Mouse (Mus musculus): Measurements from ENCODE around the gene Ctrb1. TPM values are rescaled to one million over a fixed set of nuclear protein-coding genes. Genes with fewer than 3 reads are reported as not detected.

Ctrb1 gene
- polyA plus RNA-seq, 1 experiment: 0.29 TPM

DNA sequence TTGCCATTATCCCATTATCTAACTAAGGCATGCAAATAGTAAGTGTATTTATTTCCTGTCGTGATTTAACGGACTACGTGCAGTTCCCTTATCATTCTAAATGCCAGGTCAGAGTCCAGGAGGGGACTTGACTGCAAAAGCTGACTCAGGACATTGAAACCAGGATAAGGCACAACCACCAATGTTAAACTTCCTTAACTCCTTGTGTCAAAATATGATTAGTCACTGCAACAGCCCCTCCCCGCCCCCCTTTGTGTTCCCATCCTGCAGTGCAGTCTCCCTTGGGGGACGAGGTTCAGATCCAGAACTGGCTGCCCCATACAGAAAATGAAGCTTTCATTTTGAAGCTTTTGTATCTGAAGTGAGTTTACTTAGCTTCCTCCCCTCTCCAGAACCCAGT, 48.3 kb downstream of the Ctrb1 start:
- Histone ChIP-seq H3K4me3 (replicated peaks; ENCODE audit: insufficient read depth, low read depth, low read length) (no peak overlapping the region), H3K27me3 (ENCODE audit: control insufficient read depth, insufficient read depth, low read length) (no peaks in the 10 kb centered on the region), H3K4me1 (ENCODE audit: control insufficient read depth, insufficient read depth, low read length) (no peaks in the 10 kb centered on the region), H3K27ac (ENCODE audit: insufficient read depth, low read length) (no peak overlapping the region)
- 59% methylated on average over 5 of the region's 5 CpGs for WGBS
- TF ChIP-seq CTCF (IDR thresholded peaks at IDR 0.05; ENCODE audit: borderline replicate concordance, insufficient read depth, low read depth, low read length) (no peak), POLR2A (IDR thresholded peaks at IDR 0.05; ENCODE audit: borderline replicate concordance, insufficient read depth, low read length) (no peak)
- no peak for DNase-seq

DNA sequence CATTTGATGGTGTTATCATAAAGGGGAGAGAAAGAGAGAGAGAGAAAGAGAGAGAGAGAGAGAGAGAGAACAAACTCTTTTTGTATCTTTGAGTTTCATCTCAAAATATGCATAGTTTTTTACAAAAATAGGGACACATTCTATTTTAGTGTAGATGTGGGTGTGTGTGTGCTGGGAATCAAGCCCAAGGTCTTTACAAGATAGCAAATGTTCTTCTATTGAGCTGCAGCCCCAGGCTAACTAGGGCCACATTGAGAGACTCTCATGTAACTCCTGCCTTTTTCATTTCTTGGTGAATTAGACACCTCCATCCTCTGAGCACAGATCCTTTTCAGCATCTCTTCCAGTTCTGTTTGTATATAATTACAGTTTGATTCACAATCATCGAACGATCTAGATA, 49.7 kb downstream of the Ctrb1 start:
- DNase-seq: no peak
- no peak for TF ChIP-seq CTCF (IDR thresholded peaks at IDR 0.05; ENCODE audit: borderline replicate concordance, insufficient read depth, low read depth, low read length)
- no peak for TF ChIP-seq POLR2A (IDR thresholded peaks at IDR 0.05; ENCODE audit: borderline replicate concordance, insufficient read depth, low read length)
- 91% methylated on average over 2 of the region's 2 CpGs for WGBS
- no peaks in the 10 kb centered on the region for H3K4me1 ChIP-seq (ENCODE audit: control insufficient read depth, insufficient read depth, low read length)
- no peak overlapping the region for H3K4me3 ChIP-seq (replicated peaks; ENCODE audit: insufficient read depth, low read depth, low read length)
- no peak overlapping the region for H3K27ac ChIP-seq (ENCODE audit: insufficient read depth, low read length)
- no peaks in the 10 kb centered on the region for H3K27me3 ChIP-seq (ENCODE audit: control insufficient read depth, insufficient read depth, low read length)

DNA sequence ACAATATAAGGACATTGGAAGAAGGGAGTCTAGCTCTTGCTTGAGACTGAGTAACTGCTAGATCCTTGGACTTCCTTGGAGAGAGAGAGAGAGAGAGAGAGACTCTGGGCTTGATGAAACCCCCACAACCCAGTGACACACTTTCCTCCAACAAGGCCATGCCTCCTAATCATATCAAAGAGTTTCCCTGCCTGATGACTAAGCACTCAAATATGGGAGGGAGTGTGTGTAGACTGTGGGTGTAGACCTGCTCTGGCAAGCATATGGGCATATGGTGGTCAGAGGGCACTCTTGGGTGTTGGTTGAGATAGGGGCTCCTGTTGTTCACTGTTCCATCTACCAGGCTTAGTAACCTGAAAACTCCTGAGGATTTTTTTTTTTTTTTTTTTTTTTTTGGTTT, 52.7 kb downstream of the Ctrb1 start:
- TF ChIP-seq POLR2A (IDR thresholded peaks at IDR 0.05; ENCODE audit: borderline replicate concordance, insufficient read depth, low read length) (no peak), CTCF (IDR thresholded peaks at IDR 0.05; ENCODE audit: borderline replicate concordance, insufficient read depth, low read depth, low read length) (no peak)
- Histone ChIP-seq H3K27ac (ENCODE audit: insufficient read depth, low read length) (no peak overlapping the region), H3K4me3 (replicated peaks; ENCODE audit: insufficient read depth, low read depth, low read length) (no peak overlapping the region)

More for the DNA sequence above, 52.7 kb downstream of the Ctrb1 start:
- no peak for DNase-seq
- H3K27me3 ChIP-seq (ENCODE audit: control insufficient read depth, insufficient read depth, low read length): no peaks in the 10 kb centered on the region
- H3K4me1 ChIP-seq (ENCODE audit: control insufficient read depth, insufficient read depth, low read length): no peaks in the 10 kb centered on the region

Other genes starting within 250 kb of the Ctrb1 start
- gene Wdr59, start 168.9 kb downstream of the Ctrb1 start, polyA plus RNA-seq (2012; rRNA removed): 16.0 TPM in 2 replicates
- gene Znrf1, start 154.9 kb downstream of the Ctrb1 start, polyA plus RNA-seq (2012; rRNA removed): 111 and 116 TPM in 2 replicates
- 22.9 and 24.4 TPM in 2 replicates for gene Ldhd, start 60.6 kb downstream of the Ctrb1 start, polyA plus RNA-seq (2012; rRNA removed)
- gene Zfp1, start 47.6 kb downstream of the Ctrb1 start, polyA plus RNA-seq (2012; rRNA removed): 23.7 and 26.0 TPM in 2 replicates
- 129 and 146 TPM in 2 replicates for gene Bcar1, start 52.8 kb upstream of the Ctrb1 start, polyA plus RNA-seq (2012; rRNA removed)
- gene Cfdp1, start 163.3 kb upstream of the Ctrb1 start, polyA plus RNA-seq (2012; rRNA removed): 82.0 and 94.5 TPM in 2 replicates
- 7.2 and 8.6 TPM in 2 replicates for gene Tmem170, start 185.7 kb upstream of the Ctrb1 start, polyA plus RNA-seq (2012; rRNA removed)
- 2.1 and 3.1 TPM in 2 replicates for gene Chst5, start 219.4 kb upstream of the Ctrb1 start, polyA plus RNA-seq (2012; rRNA removed)
- 15.1 and 15.8 TPM in 2 replicates for gene Tmem231, start 242.9 kb upstream of the Ctrb1 start, polyA plus RNA-seq (2012; rRNA removed)
- 373 and 404 TPM in 2 replicates for gene Gabarapl2, start 249.7 kb upstream of the Ctrb1 start, polyA plus RNA-seq (2012; rRNA removed)

Measured in cerebellum, adult 2 months (tissue).